Mouse (Mus musculus) hindbrain, embryonic 14.5 days (tissue): ENCODE data around the gene 1700001C19Rik. TPM values are rescaled to one million over a fixed set of nuclear protein-coding genes. Genes with fewer than 3 reads are reported as not detected.

Source experiments
- ATAC-seq: fragments of 200-750 bp; cut with Nextera tagmentation; 2 replicates; pipeline ENCODE4 v1.8.0; 2017; ENCODE audit warnings: moderate number of reproducible peaks, mild to moderate bottlenecking, moderate TSS enrichment, moderate library complexity; ENCODE audit not compliant: low FRiP score
- DNase-seq: peaks from one replicate; pipeline ENCODE4 v3.0.0-alpha.2; 2015; ENCODE audit warnings: low spot score
- H3K27ac ChIP-seq: fragments of 300-500 bp; sonication (generic); 2 replicates; pipeline ENCODE4 v1.5.1; 2014; ENCODE audit warnings: mild to moderate bottlenecking, moderate library complexity
- H3K27me3 ChIP-seq: fragments of 300-500 bp; sonication (generic); 2 replicates; pipeline ENCODE4 v1.6.1; 2014; ENCODE audit warnings: mild to moderate bottlenecking, low read length, mixed read lengths; ENCODE audit not compliant: control insufficient read depth, insufficient read depth
- H3K36me3 ChIP-seq: fragments of 300-500 bp; sonication (generic); replicated peaks from 2 replicates; pipeline ENCODE4 v1.6.1; 2014; ENCODE audit not compliant: control insufficient read depth, insufficient read depth
- H3K4me1 ChIP-seq: fragments of 300-500 bp; sonication (generic); replicated peaks from 2 replicates; pipeline ENCODE4 v1.6.1; 2014; ENCODE audit warnings: antibody characterized with exemption, low read length, mixed read lengths; ENCODE audit not compliant: control insufficient read depth, insufficient read depth
- H3K4me2 ChIP-seq: fragments of 300-500 bp; sonication (generic); replicated peaks from 2 replicates; pipeline ENCODE4 v1.6.1; 2014; ENCODE audit warnings: mild to moderate bottlenecking, moderate library complexity
- H3K4me3 ChIP-seq: fragments of 300-500 bp; sonication (generic); replicated peaks from 2 replicates; pipeline ENCODE4 v1.5.1; 2014; ENCODE audit warnings: mild to moderate bottlenecking, low read length
- H3K9ac ChIP-seq: fragments of 300-500 bp; sonication (generic); 2 replicates; pipeline ENCODE4 v1.6.1; 2014
- H3K9me3 ChIP-seq: fragments of 300-500 bp; sonication (generic); 2 replicates; pipeline ENCODE4 v1.6.1; 2016; ENCODE audit warnings: low read length; ENCODE audit not compliant: control insufficient read depth
- WGBS: fragments of 180-500 bp; shearing (Covaris S2); extraction: QIAGEN DNeasy Blood & Tissue Kit; methylation state at CpG from one replicate; pipeline ENCODE4 v1.1.7; 2014; 5-methylcytosine and 5-hydroxymethylcytosine counted together
- polyA plus RNA-seq: library from polyadenylated mRNA; unstranded; fragments of >200 nt; fragmentation: Nextera tagmentation; extraction: Ambion mirVana; gene quantifications from 2 replicates; pipeline ENCODE4 v1.2.1, GENCODE M21; 2014

Gene 1700001C19Rik
- polyA plus RNA-seq, 1 experiment from 2014 or later = 0.47 TPM

DNA sequence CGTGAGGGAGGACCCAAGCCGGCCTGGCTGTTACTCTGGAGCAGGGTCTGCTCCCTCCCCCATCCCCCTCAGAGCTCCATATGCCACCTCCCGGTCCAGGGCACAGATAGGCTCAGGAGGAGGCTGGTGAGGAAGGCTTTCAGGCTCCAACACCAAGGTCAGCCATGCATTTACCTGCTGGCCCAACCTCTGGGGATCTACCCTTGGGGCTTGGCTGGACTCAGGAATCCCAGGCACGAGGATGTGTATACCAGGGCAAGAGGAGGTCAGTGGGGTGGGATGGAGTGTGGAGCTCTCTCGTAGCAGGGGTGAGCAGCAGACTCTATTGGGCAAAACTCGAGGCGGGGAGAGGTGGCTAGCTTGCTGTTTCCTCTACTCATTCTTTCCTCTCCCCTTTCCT, 15.7 kb upstream of the 1700001C19Rik start:
- no peaks in the 10 kb centered on the region for H3K36me3 ChIP-seq
- H3K9ac ChIP-seq = no peak overlapping the region
- H3K4me3 ChIP-seq = no peak overlapping the region
- H3K9me3 ChIP-seq = no peaks in the 10 kb centered on the region
- no peak for ATAC-seq
- H3K4me2 ChIP-seq = no peak overlapping the region
- H3K4me1 ChIP-seq = no peaks in the 10 kb centered on the region
- H3K27ac ChIP-seq = no peak overlapping the region
- WGBS = 51% methylated on average over 7 of the region's 7 CpGs
- DNase-seq = no peak
- H3K27me3 ChIP-seq = no peaks in the 10 kb centered on the region

GRCm38 (mm10) chr17:47450880-47451565, 13.8 kb upstream of the 1700001C19Rik start:
- Histone ChIP-seq H3K4me3 (no peak overlapping the region), H3K27ac (no peak overlapping the region), H3K9ac (no peak overlapping the region), H3K36me3 (no peaks in the 10 kb centered on the region), H3K4me2 (no peak overlapping the region), H3K4me1 (no peaks in the 10 kb centered on the region), H3K9me3 (no peaks in the 10 kb centered on the region), H3K27me3 (no peaks in the 10 kb centered on the region)
- ATAC-seq (no peak), DNase-seq (no peak)
- WGBS = 82% methylated on average over 12 of the region's 12 CpGs

GRCm38 (mm10) chr17:47450239-47450638, 13.1 kb upstream of the 1700001C19Rik start:
- Histone ChIP-seq H3K9me3 (no peaks in the 10 kb centered on the region), H3K4me2 (no peak overlapping the region), H3K27ac (no peak overlapping the region), H3K4me1 (no peaks in the 10 kb centered on the region), H3K36me3 (no peaks in the 10 kb centered on the region), H3K9ac (no peak overlapping the region), H3K27me3 (no peaks in the 10 kb centered on the region), H3K4me3 (no peak overlapping the region)
- WGBS = 40% methylated on average over 7 of the region's 7 CpGs
- ATAC-seq (no peak), DNase-seq (no peak)

DNA sequence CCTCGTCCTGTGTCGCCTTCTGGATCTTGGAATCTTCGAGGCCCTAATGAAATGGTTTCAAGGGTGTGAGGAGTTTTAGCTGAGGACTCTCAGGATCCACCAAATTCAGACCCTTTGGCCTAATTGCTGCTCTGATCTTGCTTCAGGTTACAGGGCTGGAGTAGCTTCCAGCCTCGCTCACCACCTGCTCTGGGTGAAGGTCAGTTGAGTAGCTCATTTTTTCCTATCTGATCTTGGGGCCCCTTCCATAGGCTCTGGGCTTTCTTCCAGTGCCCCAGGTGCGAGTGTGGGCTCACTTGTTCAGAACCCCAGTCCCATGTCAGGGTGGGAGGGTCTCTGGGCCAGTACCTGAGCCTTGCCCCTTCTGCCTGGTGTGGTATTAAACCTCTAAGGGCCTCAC, 12.3 kb upstream of the 1700001C19Rik start:
- no peak overlapping the region for H3K4me2 ChIP-seq
- no peak overlapping the region for H3K4me3 ChIP-seq
- no peaks in the 10 kb centered on the region for H3K27me3 ChIP-seq
- no peak overlapping the region for H3K27ac ChIP-seq
- no peaks in the 10 kb centered on the region for H3K9me3 ChIP-seq
- no peaks in the 10 kb centered on the region for H3K36me3 ChIP-seq
- ATAC-seq (no peak), DNase-seq (no peak)
- no peak overlapping the region for H3K9ac ChIP-seq
- no peaks in the 10 kb centered on the region for H3K4me1 ChIP-seq
- 81% methylated on average over 5 of the region's 5 CpGs for WGBS

DNA sequence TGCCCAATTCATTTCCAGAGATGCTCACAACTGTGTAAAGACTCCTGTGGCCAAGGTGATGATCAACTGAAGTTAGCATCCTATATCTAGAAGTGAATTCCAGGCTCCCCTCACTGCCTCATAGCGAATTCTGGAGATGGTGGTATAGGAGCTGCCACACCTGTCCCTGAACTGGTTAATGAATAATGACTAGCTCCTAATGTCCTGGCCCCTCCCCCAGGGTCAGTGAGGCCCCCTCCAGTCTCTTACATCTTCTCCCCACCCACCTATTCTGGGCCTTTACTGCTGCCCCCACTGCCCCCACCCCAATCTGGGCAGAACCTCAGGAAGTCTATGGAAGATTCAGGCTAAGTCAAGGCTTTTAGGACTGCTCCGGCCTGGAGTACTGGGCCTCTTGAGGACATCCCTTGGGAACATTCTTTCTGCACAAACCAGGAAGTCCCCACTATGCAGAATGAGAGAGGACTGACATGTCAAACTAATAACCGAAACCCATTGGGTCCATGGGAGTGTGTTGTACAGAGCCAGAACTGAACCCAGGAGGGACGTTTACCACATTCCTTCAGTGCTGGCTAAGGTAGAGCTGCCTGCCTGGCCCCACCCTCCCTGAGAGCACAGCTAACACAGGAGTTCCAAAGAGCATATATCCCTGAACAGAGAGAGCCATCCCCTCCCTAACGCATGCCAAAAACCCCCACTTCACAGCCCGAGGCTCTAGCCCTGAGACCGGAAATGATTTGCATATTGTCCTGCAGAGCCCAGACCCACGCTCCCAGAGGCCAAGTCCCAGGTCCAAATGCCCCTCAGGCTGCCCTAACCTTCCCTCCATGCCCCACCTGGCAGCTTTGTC, 11.6 kb upstream of the 1700001C19Rik start:
- Histone ChIP-seq H3K27ac (no peak overlapping the region), H3K4me2 (no peak overlapping the region), H3K4me1 (no peaks in the 10 kb centered on the region), H3K9ac (no peak overlapping the region), H3K27me3 (no peaks in the 10 kb centered on the region), H3K9me3 (no peaks in the 10 kb centered on the region), H3K4me3 (no peak overlapping the region), H3K36me3 (no peaks in the 10 kb centered on the region)
- WGBS = 51% methylated on average over 8 of the region's 8 CpGs
- no peak for ATAC-seq
- DNase-seq = no peak

DNA sequence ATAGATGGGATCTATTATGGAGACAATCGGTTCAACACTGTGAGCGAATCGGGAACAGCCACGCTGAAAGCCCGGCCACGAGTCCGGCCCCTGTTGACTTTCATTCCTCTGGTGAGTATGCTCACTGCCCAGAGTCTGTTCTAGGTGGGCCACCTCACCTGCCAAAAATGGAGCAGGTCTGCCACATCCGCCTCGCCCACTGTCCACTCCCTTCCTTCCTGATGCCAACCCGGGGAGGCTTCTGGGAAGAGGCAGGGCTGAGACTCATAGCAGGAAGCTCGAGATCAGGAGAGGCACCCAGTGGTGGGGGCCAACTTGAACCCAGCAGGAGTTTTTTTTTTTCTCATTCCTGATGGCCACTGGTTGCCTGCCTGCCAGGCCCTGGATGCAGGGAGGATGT, 9.4 kb upstream of the 1700001C19Rik start:
- Histone ChIP-seq H3K9me3 (no peaks in the 10 kb centered on the region), H3K4me2 (no peak overlapping the region), H3K4me1 (no peaks in the 10 kb centered on the region), H3K36me3 (no peaks in the 10 kb centered on the region), H3K9ac (no peak overlapping the region), H3K27me3 (no peaks in the 10 kb centered on the region), H3K4me3 (no peak overlapping the region), H3K27ac (no peak overlapping the region)
- 89% methylated on average over 11 of the region's 11 CpGs for WGBS
- no peak for DNase-seq
- no peak for ATAC-seq

DNA sequence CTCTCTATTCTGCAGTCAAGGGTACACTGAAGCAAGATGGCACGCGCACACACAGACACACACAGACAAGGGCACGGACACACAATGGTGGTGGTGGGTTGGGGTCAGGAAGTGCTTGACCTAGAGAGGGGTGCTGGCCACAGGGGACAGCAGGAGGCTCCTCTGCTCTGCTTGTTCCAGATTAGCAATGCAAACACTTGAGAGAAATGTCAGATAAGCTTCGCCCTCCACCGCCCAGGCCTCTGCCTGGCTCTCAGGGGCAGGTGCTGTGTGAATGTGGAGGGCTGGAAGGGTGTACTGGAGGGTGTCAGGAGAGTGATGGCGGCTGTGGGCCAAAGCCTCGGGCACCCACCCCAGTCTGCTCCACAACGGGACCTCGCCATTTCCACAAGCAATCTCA, 8.8 kb upstream of the 1700001C19Rik start:
- H3K36me3 ChIP-seq = no peaks in the 10 kb centered on the region
- H3K9me3 ChIP-seq = no peaks in the 10 kb centered on the region
- no peaks in the 10 kb centered on the region for H3K4me1 ChIP-seq
- no peak overlapping the region for H3K9ac ChIP-seq
- H3K27me3 ChIP-seq = no peaks in the 10 kb centered on the region
- WGBS = 65% methylated on average over 9 of the region's 9 CpGs
- ATAC-seq (no peak), DNase-seq (no peak)
- no peak overlapping the region for H3K4me3 ChIP-seq
- H3K27ac ChIP-seq = no peak overlapping the region
- no peak overlapping the region for H3K4me2 ChIP-seq

GRCm38 (mm10) chr17:47445518-47445917, 8.3 kb upstream of the 1700001C19Rik start:
- 66% methylated on average over 11 of the region's 11 CpGs for WGBS
- no peak for ATAC-seq
- no peaks in the 10 kb centered on the region for H3K4me1 ChIP-seq

DNA sequence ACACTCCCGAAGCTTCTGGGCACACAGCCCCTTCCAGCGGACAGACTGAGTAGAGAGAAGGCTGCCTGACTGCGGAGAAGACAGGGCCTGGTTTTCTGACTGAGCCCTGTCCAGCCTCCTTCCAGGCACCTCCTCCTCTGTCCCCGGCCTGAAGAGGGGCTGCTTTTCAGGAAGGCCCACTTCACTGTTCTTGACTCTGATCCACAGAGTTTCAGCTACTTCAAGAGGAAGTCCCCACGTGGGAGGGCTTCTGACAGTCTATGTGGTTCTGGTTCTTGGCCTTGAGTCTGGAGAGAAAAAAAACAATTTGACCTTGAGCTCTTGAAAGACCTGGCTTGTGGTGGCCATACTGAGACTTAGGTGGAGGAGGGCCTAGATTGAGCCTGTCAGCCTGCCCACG, 6.9 kb upstream of the 1700001C19Rik start:
- no peaks in the 10 kb centered on the region for H3K36me3 ChIP-seq
- no peak overlapping the region for H3K4me3 ChIP-seq
- H3K27me3 ChIP-seq = peaks cover 6% of the 10 kb centered on the region
- no peak for DNase-seq
- H3K4me1 ChIP-seq = 0 out of 2 replicates have a peak, but pooled peaks cover 6% of the 10 kb centered on the region
- H3K9ac ChIP-seq = no peak overlapping the region
- no peak for ATAC-seq
- no peaks in the 10 kb centered on the region for H3K9me3 ChIP-seq
- H3K27ac ChIP-seq = no peak overlapping the region
- no peak overlapping the region for H3K4me2 ChIP-seq
- WGBS = 74% methylated on average over 6 of the region's 6 CpGs

More at GRCm38 (mm10) chr17:47445518-47445917, 8.3 kb upstream of the 1700001C19Rik start:
- Histone ChIP-seq H3K9me3 (no peaks in the 10 kb centered on the region), H3K9ac (no peak overlapping the region), H3K4me3 (no peak overlapping the region), H3K36me3 (no peaks in the 10 kb centered on the region), H3K27me3 (no peaks in the 10 kb centered on the region), H3K4me2 (no peak overlapping the region), H3K27ac (no peak overlapping the region)
- no peak for DNase-seq
